Mouse (Mus musculus) layer of hippocampus, postnatal 25 days (tissue): Measurements from ENCODE around the gene Tbc1d25. TPM values are rescaled to one million over a fixed set of nuclear protein-coding genes. Genes with fewer than 3 reads are reported as not detected.
A peak's percentile ranks its signal among the peaks of the same experiment; 100 is the strongest.

Experiments
- DNase-seq, 2 experiments: peaks; one replicate each; pipeline ENCODE4 v3.0.0; 2022; ENCODE audit warnings: mixed read lengths in 2 of 2, low spot score in 1 of 2; ENCODE audit errors: extremely low spot score in 1 of 2
- total RNA-seq, 2 experiments: library from RNA; stranded (reverse); gene quantifications; 2 replicates each; pipeline ENCODE4 v1.2.3; 2021

The Tbc1d25 gene
- total RNA-seq, 2 experiments from 2014 or later, result 13.3 to 13.9 TPM

- no peak for DNase-seq
Measured at GRCm38 (mm10) chrX:8182871-8183540, 7.0 kb upstream of the Tbc1d25 start.

GRCm38 (mm10) chrX:8179646-8180045 lies 3.7 kb upstream of the Tbc1d25 start:
- DNase-seq, result no peak

DNA sequence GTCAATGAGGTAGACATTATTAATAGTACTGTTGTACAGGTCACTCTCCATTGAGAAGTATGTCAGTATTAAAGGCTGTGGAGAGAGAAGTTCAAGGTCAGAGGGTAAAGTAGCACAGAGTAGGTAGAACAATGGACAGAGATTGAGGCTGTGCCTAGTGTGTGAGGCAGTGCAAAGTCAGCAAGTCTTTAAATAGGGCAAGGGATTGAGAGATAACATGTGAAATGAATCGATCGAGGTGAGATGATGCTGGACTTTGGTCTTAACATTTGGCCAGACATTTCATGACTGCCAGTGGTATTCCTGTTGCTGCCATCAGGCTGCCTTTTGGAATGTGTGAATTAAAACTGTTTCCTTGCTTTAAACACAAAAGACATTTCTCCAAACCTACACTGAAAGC lies 2.9 kb upstream of the Tbc1d25 start:
- DNase-seq, result no peak

GRCm38 (mm10) chrX:8175169-8175503 lies 845 bp downstream of the Tbc1d25 start:
- no peak for DNase-seq

DNA sequence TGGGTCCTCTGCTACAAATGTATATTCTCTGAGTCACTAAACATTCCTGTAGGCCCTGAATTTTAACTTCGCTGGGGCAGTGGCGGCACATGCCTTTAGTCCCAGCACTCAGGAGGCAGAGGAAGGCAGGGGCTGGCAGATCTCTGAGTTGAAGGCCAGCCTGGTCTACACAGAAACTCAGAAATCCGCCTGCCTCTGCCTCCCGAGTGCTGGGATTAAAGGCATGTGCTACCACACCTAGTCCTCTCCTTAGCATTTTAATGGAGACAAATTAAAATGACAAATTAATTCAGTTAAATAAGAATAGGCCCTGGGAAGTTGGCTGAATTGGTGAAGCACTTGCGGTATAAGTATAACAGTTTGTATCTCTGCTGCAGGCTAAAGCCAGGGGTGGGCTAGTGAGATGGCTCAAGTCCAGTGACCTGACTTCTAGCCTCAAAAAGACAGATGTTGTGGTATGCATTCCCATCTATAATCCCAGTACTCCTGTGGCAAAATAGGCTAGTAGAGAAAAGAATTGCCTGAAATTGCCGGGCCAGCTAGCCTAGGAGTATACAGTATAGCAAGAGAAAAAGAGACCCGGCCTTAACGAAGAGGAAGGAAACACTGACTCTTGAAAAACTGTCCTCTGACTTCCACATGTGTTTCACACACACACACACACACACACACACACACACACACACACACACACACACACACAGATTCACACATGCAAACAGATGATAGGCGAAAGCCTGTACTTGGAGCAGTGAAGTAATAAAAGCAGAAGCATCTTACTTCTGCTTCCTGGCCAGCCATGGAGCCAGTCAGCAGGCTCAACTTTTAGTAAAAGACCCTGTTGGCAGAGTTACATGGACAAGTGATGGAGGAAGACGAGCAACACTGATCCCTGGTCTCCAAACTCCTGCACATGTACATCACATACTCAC lies 8.0 kb downstream of the Tbc1d25 start:
- DNase-seq, result no peak

DNA sequence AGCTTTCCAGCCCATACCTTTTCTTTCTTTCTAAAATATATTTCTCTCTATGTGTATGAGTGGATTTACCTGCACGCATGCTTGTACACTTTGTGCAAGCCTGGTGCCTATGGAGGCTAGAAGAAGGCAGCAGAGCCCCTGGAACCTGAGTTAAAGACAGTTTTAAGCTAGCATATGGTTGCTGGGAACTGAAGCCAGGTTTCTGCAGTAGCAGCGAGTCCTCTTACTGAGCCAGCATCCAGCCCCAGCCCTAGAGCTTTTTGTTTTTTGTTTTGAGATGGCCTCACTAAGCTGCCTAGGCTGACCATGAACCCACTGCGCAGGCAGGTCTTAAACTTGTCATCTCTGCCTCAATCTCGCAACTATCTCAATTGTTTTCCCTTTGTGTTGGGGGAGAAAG lies 11.5 kb downstream of the Tbc1d25 start:
- no peak for DNase-seq

GRCm38 (mm10) chrX:8163076-8163475 lies 12.9 kb downstream of the Tbc1d25 start:
- no peak for DNase-seq

DNA sequence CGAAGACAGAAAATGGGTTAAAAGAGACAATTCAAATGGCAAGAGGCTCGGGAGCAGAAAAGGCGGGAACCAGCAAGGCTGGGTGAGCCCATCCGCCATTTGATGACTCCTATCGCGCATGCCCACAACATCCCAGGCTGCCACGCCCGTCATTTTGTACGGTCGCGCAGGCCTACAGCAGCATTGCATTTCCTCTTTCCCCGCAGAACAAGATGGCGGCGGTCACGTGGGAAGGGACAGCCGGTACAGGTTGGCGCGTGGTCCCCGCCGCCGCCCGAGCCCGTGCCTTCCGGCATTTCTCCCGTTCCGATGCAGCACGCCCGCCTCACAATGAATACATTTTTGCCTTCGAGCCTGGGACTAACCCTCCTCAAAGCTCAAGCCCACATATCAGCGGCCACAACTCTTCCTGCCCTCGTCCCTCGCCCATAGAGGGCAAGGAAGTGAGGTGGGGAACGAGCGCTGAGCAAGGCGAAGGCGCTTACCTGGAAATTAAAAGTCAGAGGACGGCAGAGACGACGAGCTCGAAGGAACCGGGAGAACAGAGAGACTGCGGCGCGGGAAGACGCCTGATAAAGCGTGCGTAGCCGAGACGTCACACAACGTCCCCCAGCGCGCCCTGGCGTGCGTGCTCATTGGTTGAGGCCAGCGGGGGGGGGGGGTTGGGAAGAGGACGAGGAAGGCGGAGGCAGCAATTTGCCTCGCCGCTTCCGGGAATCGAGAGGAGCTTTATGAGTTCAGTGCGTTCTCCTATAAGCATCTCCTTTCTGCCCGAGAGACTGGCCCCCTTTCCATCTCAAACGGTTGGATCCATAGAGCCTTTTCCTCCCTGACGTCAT lies 30.6 kb downstream of the Tbc1d25 start, which contains the start of gene Rbm3:
Rbm3 (minus strand) TSS at position 728 of the 839 bp plus-strand sequence.
- DNase-seq, result peak; percentile 60 to 70

DNA sequence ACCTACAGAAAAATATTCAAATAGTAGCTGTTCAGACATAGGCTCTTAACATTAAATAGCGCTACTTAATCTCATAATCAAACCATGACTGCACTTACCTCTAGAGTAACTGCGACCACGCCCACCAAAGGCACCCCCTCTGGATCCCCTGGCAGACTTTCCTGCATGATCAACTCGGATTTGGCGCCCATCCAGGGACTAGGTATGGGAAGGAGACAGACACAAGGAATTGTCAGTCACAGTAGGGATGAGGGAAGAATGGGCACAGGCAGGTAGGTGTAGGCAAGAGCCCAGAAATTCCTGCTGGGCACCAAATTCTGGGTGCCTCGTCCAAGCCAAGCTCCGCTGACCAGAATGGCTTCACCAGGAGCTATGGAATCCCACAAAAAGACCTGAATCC lies 32.2 kb downstream of the Tbc1d25 start:
- no peak for DNase-seq

GRCm38 (mm10) chrX:8142948-8143347 lies 33.0 kb downstream of the Tbc1d25 start:
- no peak for DNase-seq

DNA sequence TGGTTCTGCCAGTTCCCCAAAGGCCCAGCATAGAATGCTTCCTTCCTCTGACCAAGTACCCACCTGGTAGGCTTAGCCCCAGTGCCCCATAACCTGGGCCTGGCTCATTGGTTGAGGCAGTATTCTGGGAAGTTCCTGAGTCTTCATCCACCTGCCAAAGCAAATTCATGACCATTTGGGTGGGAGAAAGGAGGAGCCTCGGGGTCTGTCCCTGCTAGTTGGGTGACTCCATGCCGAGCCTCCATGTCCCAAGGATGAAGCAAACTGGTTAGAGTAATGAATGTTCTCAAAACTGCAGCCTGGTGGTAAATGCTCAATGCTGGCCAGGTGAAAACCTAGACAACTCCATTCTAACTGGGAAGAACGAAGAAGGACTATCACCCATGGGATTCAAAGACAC lies 34.9 kb downstream of the Tbc1d25 start:
- no peak for DNase-seq

DNA sequence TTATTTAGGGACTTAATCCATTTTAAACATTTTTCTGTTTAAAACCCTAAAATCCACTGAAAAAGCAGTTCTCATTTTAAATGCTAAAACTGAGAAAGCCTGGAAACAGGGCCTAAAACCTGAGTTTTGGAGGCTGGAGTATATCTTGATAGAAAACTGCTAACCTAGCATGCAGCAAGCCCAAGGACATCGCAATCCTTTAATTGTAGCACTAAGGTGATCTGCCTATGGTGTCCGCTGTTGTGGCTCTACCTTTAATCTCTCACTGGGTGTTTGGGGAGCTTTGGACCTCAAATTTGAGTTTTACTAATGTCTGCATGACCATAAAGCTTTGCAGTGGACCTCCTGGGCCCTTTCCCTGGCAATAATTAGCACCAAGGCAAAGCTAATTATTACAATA lies 35.5 kb downstream of the Tbc1d25 start:
- no peak for DNase-seq

GRCm38 (mm10) chrX:8139480-8139879 lies 36.5 kb downstream of the Tbc1d25 start:
- no peak for DNase-seq

DNA sequence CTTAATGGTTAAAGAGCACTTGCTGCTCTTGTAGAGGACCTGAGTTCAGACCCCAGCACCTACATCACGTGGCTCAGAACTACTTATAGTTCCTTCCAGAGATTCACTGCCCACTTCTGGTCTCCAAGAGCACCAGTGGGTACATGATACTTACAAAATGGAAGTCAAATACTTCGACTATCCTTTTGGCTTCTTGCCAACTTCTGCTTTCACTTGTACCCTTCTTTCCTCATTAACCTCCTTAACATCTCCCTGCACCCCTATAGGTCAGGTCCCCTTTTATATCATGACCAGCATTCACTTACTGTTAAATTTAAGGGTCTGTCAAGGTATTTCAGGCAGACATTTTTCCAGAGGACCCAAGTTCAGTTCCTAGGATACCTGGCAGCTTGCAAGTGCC lies 40.1 kb downstream of the Tbc1d25 start:
- no peak for DNase-seq

DNA sequence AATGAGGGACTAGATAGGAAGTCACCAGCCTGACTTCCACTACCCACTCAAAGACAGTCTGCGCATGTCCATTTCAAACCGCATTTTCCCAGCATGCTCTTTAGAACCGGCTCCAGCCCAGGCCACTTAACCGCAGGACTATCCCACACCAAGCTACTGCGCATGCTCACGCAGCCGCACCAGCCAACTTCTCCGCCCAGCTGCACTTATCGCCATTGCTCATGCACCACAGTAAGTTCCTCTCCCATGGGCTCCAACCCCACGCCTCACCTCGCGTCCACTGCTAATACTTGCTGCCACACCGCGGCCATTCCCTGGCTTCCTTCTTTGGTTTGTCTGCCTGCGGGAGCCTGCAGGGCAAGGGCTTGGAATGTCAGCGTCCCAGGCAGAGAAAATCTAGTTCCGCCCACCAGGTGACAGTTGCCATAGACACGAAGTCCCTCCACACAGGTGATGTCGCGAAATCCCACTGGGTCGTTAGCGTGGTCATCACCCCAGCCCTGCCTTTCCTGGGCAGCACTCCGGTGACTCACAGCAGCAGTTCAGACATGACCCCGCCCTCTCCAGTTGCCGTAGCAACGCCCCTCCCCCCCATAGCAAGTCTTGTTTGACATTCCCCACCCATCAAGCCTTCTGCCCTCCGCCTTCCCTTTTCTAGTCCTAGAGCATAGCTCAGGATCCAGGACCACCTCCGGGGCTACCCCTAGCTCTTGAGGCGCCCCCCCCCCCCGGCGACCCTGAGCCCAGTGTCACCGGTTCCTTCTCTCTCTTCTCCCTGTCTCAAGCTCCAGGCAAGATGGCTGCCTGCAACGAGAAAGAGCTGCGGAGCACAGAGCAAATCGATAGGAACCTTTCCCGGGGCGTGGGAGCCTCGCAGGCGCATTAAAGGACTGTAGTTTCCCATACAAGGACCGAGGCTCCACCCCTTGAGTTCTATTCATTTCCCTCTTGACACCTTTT lies 43.7 kb downstream of the Tbc1d25 start, which contains the start of gene Wdr13:
Wdr13 (minus strand) TSS at position 876 of the 960 bp plus-strand sequence.
- peak; percentile 66 to 73 for DNase-seq

- DNase-seq, result no peak
Measured at GRCm38 (mm10) chrX:8131393-8131792, 44.6 kb downstream of the Tbc1d25 start.

- DNase-seq, result no peak
Measured at GRCm38 (mm10) chrX:8125235-8125634, 50.7 kb downstream of the Tbc1d25 start.

GRCm38 (mm10) chrX:8123821-8124470 lies 52.0 kb downstream of the Tbc1d25 start:
- DNase-seq, result no peak

DNA sequence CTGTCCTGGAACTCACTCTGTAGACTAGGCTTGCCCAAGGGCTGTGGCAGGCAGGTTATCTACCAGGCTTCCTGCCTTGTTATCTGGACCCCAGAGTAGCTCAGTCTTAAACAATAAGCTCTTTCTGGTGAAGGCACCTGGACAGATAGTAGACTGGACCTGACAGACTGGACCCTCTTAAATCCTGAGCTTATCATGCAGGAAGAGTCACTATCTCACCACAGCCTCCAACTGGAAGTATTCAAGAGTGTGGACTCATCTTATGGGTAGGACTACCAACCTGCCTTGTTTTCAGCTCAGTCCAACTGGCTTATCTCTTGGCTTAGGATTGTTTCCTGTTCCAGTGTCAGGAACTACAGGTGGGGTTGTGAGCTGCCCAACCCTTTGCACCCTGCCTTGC lies 58.7 kb downstream of the Tbc1d25 start:
- no peak for DNase-seq
